Mouse (Mus musculus): ENCODE data around the gene Palm3. TPM values are rescaled to one million over a fixed set of nuclear protein-coding genes. Genes with fewer than 3 reads are reported as not detected.

Gene Palm3
- polyA plus RNA-seq (2012; rRNA removed) = 3.1 and 4.9 TPM in 2 replicates

GRCm38 (mm10) chr8:84021096-84021495 is at the start of gene Palm3:
Palm3 (plus strand) TSS chr8:84021471.

GRCm38 (mm10) chr8:83972150-83973120 is 48.8 kb upstream of the Palm3 start, which contains the start of gene Prkaca:
Prkaca (plus strand) TSS chr8:83972993.

GRCm38 (mm10) chr8:83997511-83998141 is 23.6 kb upstream of the Palm3 start, which contains the start of gene Samd1:
Samd1 (plus strand) TSS chr8:83997672.

GRCm38 (mm10) chr8:84001281-84002000 is 19.8 kb upstream of the Palm3 start, which contains the start of gene 1700067K01Rik:
1700067K01Rik (plus strand) TSS chr8:84001502.

GRCm38 (mm10) chr8:84011705-84012498 is 9.4 kb upstream of the Palm3 start, which contains the start of gene 2210011C24Rik:
2210011C24Rik (minus strand) TSS chr8:84012171.

DNA sequence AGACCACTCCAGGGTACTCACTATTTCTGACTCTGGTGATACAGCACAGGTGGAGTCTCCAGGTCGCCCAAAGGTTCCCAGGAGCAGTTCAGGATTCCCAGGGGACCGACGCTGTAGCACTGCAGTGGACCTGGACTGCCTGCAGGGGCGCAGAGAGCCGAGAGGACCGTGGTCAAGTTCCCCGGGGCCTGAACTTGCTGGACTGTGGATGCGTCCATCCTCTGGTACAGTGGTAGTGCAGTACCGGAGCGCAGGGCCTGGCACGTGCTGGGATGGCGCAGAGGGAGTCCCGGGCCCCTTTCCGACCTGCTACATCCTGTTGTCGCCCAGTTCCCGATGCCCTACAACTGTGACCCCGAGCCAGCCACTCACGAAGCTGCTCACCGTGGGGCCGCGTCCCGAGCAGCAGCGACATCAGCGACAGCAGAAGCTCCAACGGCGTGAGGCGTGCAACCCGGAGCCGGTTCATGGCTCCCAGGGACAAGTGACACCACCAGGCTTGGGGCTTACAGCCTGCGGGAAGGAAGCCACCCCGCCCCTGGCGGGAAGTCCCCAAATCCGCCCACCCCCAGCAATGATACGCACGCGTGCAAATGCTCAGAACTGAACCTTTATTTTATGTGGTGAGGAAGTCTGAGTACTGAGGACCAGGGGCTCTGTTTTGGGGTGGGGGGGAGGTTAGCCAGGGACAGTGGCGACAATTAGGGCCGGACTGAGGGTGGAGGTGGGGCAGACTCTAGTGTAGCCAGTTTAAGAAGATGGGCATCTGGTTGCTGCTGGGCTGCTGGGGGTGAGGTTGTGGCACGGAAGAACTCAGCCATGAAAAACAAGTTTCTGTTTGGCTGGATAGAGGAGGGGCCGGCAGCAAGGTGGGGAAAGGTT is 21.0 kb downstream of the Palm3 start, which contains the start of gene Il27ra:
Gene Il27ra (minus strand): TSS at position 524 of the 882 bp plus-strand sequence.

DNA sequence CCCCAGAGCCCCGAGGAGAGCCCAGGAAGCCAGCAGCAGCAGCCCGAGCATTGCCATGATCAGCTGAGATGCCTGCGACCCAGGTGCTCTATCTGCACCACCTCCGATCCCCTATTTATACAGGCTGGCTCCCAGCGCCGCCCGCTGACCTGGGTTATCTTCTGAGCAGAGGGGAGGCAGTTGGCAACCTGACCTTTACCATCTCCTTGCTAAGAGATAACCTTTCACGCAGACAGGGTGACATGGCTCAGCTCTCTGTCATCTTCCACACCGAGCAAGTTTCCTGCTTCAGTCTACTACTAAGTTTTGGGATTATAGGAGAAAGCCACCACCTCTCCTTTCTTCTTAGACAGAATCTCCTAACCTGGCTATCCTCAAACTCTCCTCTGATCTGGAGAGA is 23.6 kb downstream of the Palm3 start, which contains the start of gene Rln3:
Gene Rln3 (minus strand): TSS at position 101 of the 400 bp plus-strand sequence.

GRCm38 (mm10) chr8:84065037-84065436 is 43.8 kb downstream of the Palm3 start, which contains the start of gene Gm10643:
Gm10643 (minus strand) TSS chr8:84065137.

GRCm38 (mm10) chr8:84066291-84066930 is 45.1 kb downstream of the Palm3 start, which contains the start of gene Rfx1:
Rfx1 (plus strand) TSS chr8:84066834.

Other genes with a start within 250 kb of the Palm3 start
- 200 and 205 TPM in 2 replicates for gene Adgrl1, start 121.4 kb upstream of the Palm3 start, polyA plus RNA-seq (2012; rRNA removed)
- 0.63 and 0.70 TPM in 2 replicates for gene Gm10644, start 66.3 kb upstream of the Palm3 start, polyA plus RNA-seq (2012; rRNA removed)
- 29.1 and 31.7 TPM in 2 replicates for gene Asf1b, start 66.0 kb upstream of the Palm3 start, polyA plus RNA-seq (2012; rRNA removed)
- 120 and 126 TPM in 2 replicates for gene Prkaca, start 48.5 kb upstream of the Palm3 start, polyA plus RNA-seq (2012; rRNA removed)
- 80.0 and 80.3 TPM in 2 replicates for gene Samd1, start 23.8 kb upstream of the Palm3 start, polyA plus RNA-seq (2012; rRNA removed)
- gene 1700067K01Rik, start 20.0 kb upstream of the Palm3 start, polyA plus RNA-seq (2012; rRNA removed) = 0.45 and 0.88 TPM in 2 replicates
- gene 2210011C24Rik, start 9.3 kb upstream of the Palm3 start, polyA plus RNA-seq (2012; rRNA removed) = 0.12 and 0.15 TPM in 2 replicates
- gene Il27ra, start 21.1 kb downstream of the Palm3 start, polyA plus RNA-seq (2012; rRNA removed) = 0.50 and 0.90 TPM in 2 replicates
- 0.10 and 0.39 TPM in 2 replicates for gene Rln3, start 23.5 kb downstream of the Palm3 start, polyA plus RNA-seq (2012; rRNA removed)
- gene Gm10643, start 43.7 kb downstream of the Palm3 start, polyA plus RNA-seq (2012; rRNA removed) = 2.6 TPM in 2 replicates
- gene Rfx1, start 45.4 kb downstream of the Palm3 start, polyA plus RNA-seq (2012; rRNA removed) = 30.3 and 36.4 TPM in 2 replicates
- 110 and 117 TPM in 2 replicates for gene Dcaf15, start 83.3 kb downstream of the Palm3 start, polyA plus RNA-seq (2012; rRNA removed)
- gene Podnl1, start 104.5 kb downstream of the Palm3 start, polyA plus RNA-seq (2012; rRNA removed) = 0.18 and 0.85 TPM in 2 replicates
- 40.1 and 44.7 TPM in 2 replicates for gene Cc2d1a, start 126.5 kb downstream of the Palm3 start, polyA plus RNA-seq (2012; rRNA removed)
- gene 4930432K21Rik, start 126.6 kb downstream of the Palm3 start, polyA plus RNA-seq (2012; rRNA removed) = 2.1 and 2.6 TPM in 2 replicates
- 7.3 and 8.5 TPM in 2 replicates for gene Nanos3, start 163.7 kb downstream of the Palm3 start, polyA plus RNA-seq (2012; rRNA removed)
- 46.8 and 54.4 TPM in 2 replicates for gene Zswim4, start 215.6 kb downstream of the Palm3 start, polyA plus RNA-seq (2012; rRNA removed)
- gene D8Ertd738e, start 228.2 kb downstream of the Palm3 start, polyA plus RNA-seq (2012; rRNA removed) = 236 and 241 TPM in 2 replicates
- 36.9 and 41.9 TPM in 2 replicates for gene Mri1, start 235.9 kb downstream of the Palm3 start, polyA plus RNA-seq (2012; rRNA removed)
- gene Ccdc130, start 248.9 kb downstream of the Palm3 start, polyA plus RNA-seq (2012; rRNA removed) = 49.7 and 56.7 TPM in 2 replicates